Mouse (Mus musculus): ENCODE measurements around the gene Plce1. TPM values are rescaled to one million over a fixed set of nuclear protein-coding genes. Genes with fewer than 3 reads are reported as not detected.

Gene Plce1
- polyA plus RNA-seq, 1 experiment from 2014 or later = 11.2 TPM

- Histone ChIP-seq H3K36me3 (ENCODE audit: control insufficient read depth, insufficient read depth, low read length) (peaks cover 14% of the 10 kb centered on the region), H3K9me3 (ENCODE audit: control insufficient read depth, low read length) (no peaks in the 10 kb centered on the region), H3K27me3 (ENCODE audit: control insufficient read depth, insufficient read depth, low read length) (no peaks in the 10 kb centered on the region), H3K27ac (ENCODE audit: low read depth, low read length) (no peak overlapping the region), H3K4me3 (ENCODE audit: low read depth, low read length) (no peak overlapping the region), H3K4me2 (ENCODE audit: low read depth) (no peak overlapping the region), H3K4me1 (ENCODE audit: control insufficient read depth, insufficient read depth, low read length) (no peaks in the 10 kb centered on the region), H3K9ac (ENCODE audit: low read length) (no peak overlapping the region)
- DNase-seq (ENCODE audit: low spot score) = no peak
- 80% methylated on average over 5 of the region's 5 CpGs for WGBS
- no peak for ATAC-seq (ENCODE audit: insufficient read depth, low FRiP score, low TSS enrichment)
Observed at GRCm38 (mm10) chr19:38796546-38796945, 315.6 kb downstream of the Plce1 start.

- WGBS = 93% methylated on average over 1 of the region's 1 CpGs
- DNase-seq (ENCODE audit: low spot score) (no peak), ATAC-seq (ENCODE audit: insufficient read depth, low FRiP score, low TSS enrichment) (no peak)
- Histone ChIP-seq H3K4me1 (ENCODE audit: control insufficient read depth, insufficient read depth, low read length) (no peaks in the 10 kb centered on the region), H3K36me3 (ENCODE audit: control insufficient read depth, insufficient read depth, low read length) (peaks cover 13% of the 10 kb centered on the region), H3K4me2 (ENCODE audit: low read depth) (no peak overlapping the region), H3K27ac (ENCODE audit: low read depth, low read length) (no peak overlapping the region), H3K9me3 (ENCODE audit: control insufficient read depth, low read length) (no peaks in the 10 kb centered on the region), H3K27me3 (ENCODE audit: control insufficient read depth, insufficient read depth, low read length) (no peaks in the 10 kb centered on the region), H3K9ac (ENCODE audit: low read length) (no peak overlapping the region), H3K4me3 (ENCODE audit: low read depth, low read length) (no peak overlapping the region)
Observed at GRCm38 (mm10) chr19:38798291-38798690, 317.4 kb downstream of the Plce1 start.

GRCm38 (mm10) chr19:38798801-38799200, 317.9 kb downstream of the Plce1 start:
- H3K27me3 ChIP-seq (ENCODE audit: control insufficient read depth, insufficient read depth, low read length) = no peaks in the 10 kb centered on the region

GRCm38 (mm10) chr19:38818191-38818590, 337.3 kb downstream of the Plce1 start:
- ATAC-seq (ENCODE audit: insufficient read depth, low FRiP score, low TSS enrichment) (no peak), DNase-seq (ENCODE audit: low spot score) (no peak)
- Histone ChIP-seq H3K4me3 (ENCODE audit: low read depth, low read length) (peak overlapping the region; percentile 85), H3K27ac (ENCODE audit: low read depth, low read length) (no peak overlapping the region), H3K4me1 (ENCODE audit: control insufficient read depth, insufficient read depth, low read length) (peaks cover 4% of the 10 kb centered on the region; the same call in 1 of the 2 replicates), H3K4me2 (ENCODE audit: low read depth) (peak overlapping the region; percentile 73), H3K27me3 (ENCODE audit: control insufficient read depth, insufficient read depth, low read length) (no peaks in the 10 kb centered on the region), H3K9ac (ENCODE audit: low read length) (peak overlapping the region; percentile 70), H3K36me3 (ENCODE audit: control insufficient read depth, insufficient read depth, low read length) (peaks cover under 1% of the 10 kb centered on the region), H3K9me3 (ENCODE audit: control insufficient read depth, low read length) (no peaks in the 10 kb centered on the region)
- 44% methylated on average over 8 of the region's 8 CpGs for WGBS

More at GRCm38 (mm10) chr19:38798801-38799200, 317.9 kb downstream of the Plce1 start:
- H3K4me2 ChIP-seq (ENCODE audit: low read depth) = no peak overlapping the region
- no peaks in the 10 kb centered on the region for H3K4me1 ChIP-seq (ENCODE audit: control insufficient read depth, insufficient read depth, low read length)
- H3K9me3 ChIP-seq (ENCODE audit: control insufficient read depth, low read length) = no peaks in the 10 kb centered on the region
- peaks cover 13% of the 10 kb centered on the region for H3K36me3 ChIP-seq (ENCODE audit: control insufficient read depth, insufficient read depth, low read length)
- DNase-seq (ENCODE audit: low spot score) (no peak), ATAC-seq (ENCODE audit: insufficient read depth, low FRiP score, low TSS enrichment) (no peak)
- no peak overlapping the region for H3K27ac ChIP-seq (ENCODE audit: low read depth, low read length)
- H3K4me3 ChIP-seq (ENCODE audit: low read depth, low read length) = no peak overlapping the region
- WGBS = 93% methylated on average over 6 of the region's 6 CpGs
- H3K9ac ChIP-seq (ENCODE audit: low read length) = no peak overlapping the region

GRCm38 (mm10) chr19:38818766-38819426, 338.0 kb downstream of the Plce1 start, which contains the start of gene Noc3l:
Gene Noc3l (minus strand): TSS chr19:38819237.
- H3K36me3 ChIP-seq (ENCODE audit: control insufficient read depth, insufficient read depth, low read length) = no peaks in the 10 kb centered on the region; the same call in 1 of the 2 replicates
- H3K4me3 ChIP-seq (ENCODE audit: low read depth, low read length) = peak within 1 kb of the TSS; percentile 85
- H3K27me3 ChIP-seq (ENCODE audit: control insufficient read depth, insufficient read depth, low read length) = no peaks in the 10 kb centered on the region
- H3K4me1 ChIP-seq (ENCODE audit: control insufficient read depth, insufficient read depth, low read length) = peaks cover 4% of the 10 kb centered on the region; the same call in 1 of the 2 replicates
- no peaks in the 10 kb centered on the region for H3K9me3 ChIP-seq (ENCODE audit: control insufficient read depth, low read length)
- H3K27ac ChIP-seq (ENCODE audit: low read depth, low read length) = 0 out of 2 replicates have a peak within 1 kb of the TSS, but pooled peaks have one; percentile 17
- under 1% methylated on average over 36 of the region's 38 CpGs for WGBS
- DNase-seq (ENCODE audit: low spot score) (peak; percentile 96), ATAC-seq (ENCODE audit: insufficient read depth, low FRiP score, low TSS enrichment) (peak; percentile 94)
- H3K9ac ChIP-seq (ENCODE audit: low read length) = peak within 1 kb of the TSS; percentile 70
- peak within 1 kb of the TSS; percentile 73 for H3K4me2 ChIP-seq (ENCODE audit: low read depth)

- no peaks in the 10 kb centered on the region; the same call in 1 of the 2 replicates for H3K36me3 ChIP-seq (ENCODE audit: control insufficient read depth, insufficient read depth, low read length)
- DNase-seq (ENCODE audit: low spot score) = no peak
- peak; percentile 69 for ATAC-seq (ENCODE audit: insufficient read depth, low FRiP score, low TSS enrichment)
- H3K4me3 ChIP-seq (ENCODE audit: low read depth, low read length) = peak overlapping the region; percentile 85
- no peaks in the 10 kb centered on the region for H3K27me3 ChIP-seq (ENCODE audit: control insufficient read depth, insufficient read depth, low read length)
- H3K4me1 ChIP-seq (ENCODE audit: control insufficient read depth, insufficient read depth, low read length) = peaks cover 4% of the 10 kb centered on the region; the same call in 1 of the 2 replicates
- peak overlapping the region; percentile 73 for H3K4me2 ChIP-seq (ENCODE audit: low read depth)
- no peaks in the 10 kb centered on the region for H3K9me3 ChIP-seq (ENCODE audit: control insufficient read depth, low read length)
- H3K27ac ChIP-seq (ENCODE audit: low read depth, low read length) = 0 out of 2 replicates have a peak overlapping the region, but pooled peaks have one; percentile 17
- H3K9ac ChIP-seq (ENCODE audit: low read length) = peak overlapping the region; percentile 70
- 14% methylated on average over 16 of the region's 16 CpGs for WGBS
Observed at GRCm38 (mm10) chr19:38819427-38819802, 338.5 kb downstream of the Plce1 start.

- no peak for ATAC-seq (ENCODE audit: insufficient read depth, low FRiP score, low TSS enrichment)
- no peaks in the 10 kb centered on the region for H3K27me3 ChIP-seq (ENCODE audit: control insufficient read depth, insufficient read depth, low read length)
- H3K36me3 ChIP-seq (ENCODE audit: control insufficient read depth, insufficient read depth, low read length) = no peaks in the 10 kb centered on the region
- no peak overlapping the region for H3K4me2 ChIP-seq (ENCODE audit: low read depth)
- peaks cover 4% of the 10 kb centered on the region; the same call in 1 of the 2 replicates for H3K4me1 ChIP-seq (ENCODE audit: control insufficient read depth, insufficient read depth, low read length)
- no peaks in the 10 kb centered on the region for H3K9me3 ChIP-seq (ENCODE audit: control insufficient read depth, low read length)
- no peak overlapping the region for H3K27ac ChIP-seq (ENCODE audit: low read depth, low read length)
- H3K4me3 ChIP-seq (ENCODE audit: low read depth, low read length) = no peak overlapping the region
- DNase-seq (ENCODE audit: low spot score) = no peak
- no peak overlapping the region for H3K9ac ChIP-seq (ENCODE audit: low read length)
- 91% methylated on average over 4 of the region's 4 CpGs for WGBS
Observed at GRCm38 (mm10) chr19:38820186-38820804, 339.4 kb downstream of the Plce1 start.

- Histone ChIP-seq H3K27me3 (ENCODE audit: control insufficient read depth, insufficient read depth, low read length) (no peaks in the 10 kb centered on the region), H3K4me3 (ENCODE audit: low read depth, low read length) (no peak overlapping the region)
- 60% methylated on average over 1 of the region's 1 CpGs for WGBS
Observed at GRCm38 (mm10) chr19:38833224-38833623, 352.3 kb downstream of the Plce1 start.

More at GRCm38 (mm10) chr19:38833224-38833623, 352.3 kb downstream of the Plce1 start:
- Histone ChIP-seq H3K36me3 (ENCODE audit: control insufficient read depth, insufficient read depth, low read length) (no peaks in the 10 kb centered on the region), H3K4me1 (ENCODE audit: control insufficient read depth, insufficient read depth, low read length) (no peaks in the 10 kb centered on the region), H3K9me3 (ENCODE audit: control insufficient read depth, low read length) (no peaks in the 10 kb centered on the region), H3K4me2 (ENCODE audit: low read depth) (no peak overlapping the region), H3K27ac (ENCODE audit: low read depth, low read length) (no peak overlapping the region), H3K9ac (ENCODE audit: low read length) (no peak overlapping the region)
- DNase-seq (ENCODE audit: low spot score) (no peak), ATAC-seq (ENCODE audit: insufficient read depth, low FRiP score, low TSS enrichment) (no peak)

Data from neural tube, embryonic 11.5 days (tissue).